Mouse (Mus musculus): ENCODE measurements around the gene Pitpnm1. TPM values are rescaled to one million over a fixed set of nuclear protein-coding genes. Genes with fewer than 3 reads are reported as not detected.

Gene Pitpnm1
- polyA plus RNA-seq, 1 experiment = 42.3 TPM

DNA sequence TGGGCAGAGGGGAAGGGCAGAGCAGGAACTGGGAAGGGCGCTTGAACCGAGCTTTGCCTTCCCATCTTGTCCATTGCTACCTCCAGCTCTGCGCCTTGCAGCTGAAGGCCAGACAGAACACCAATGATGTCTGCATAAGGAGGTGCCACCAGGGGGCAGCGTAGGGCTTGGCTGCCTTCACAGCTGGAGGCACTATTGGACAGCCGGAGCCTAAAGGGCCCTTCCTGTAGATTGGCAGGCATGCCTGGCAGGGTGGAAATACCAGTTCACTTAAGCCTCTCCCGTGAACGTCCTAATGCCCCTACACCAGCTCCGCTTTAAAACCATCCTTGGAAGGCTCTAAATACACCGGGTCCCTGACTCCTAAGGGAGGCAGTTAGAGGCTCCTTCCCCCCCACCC is 742 bp upstream of the Pitpnm1 start:
- no peak for TF ChIP-seq TCF12 (IDR thresholded peaks at IDR 0.05; ENCODE audit: insufficient read depth, poor library complexity, severe bottlenecking)
- peak; percentile 38 to 76 (median 50) for TF ChIP-seq MYOG (IDR thresholded peaks at IDR 0.05; ENCODE audit: control insufficient read depth in 1 of 3, insufficient read depth in 1 of 3, insufficient read length in 2 of 3, low read depth in 2 of 3)
- no peak for TF ChIP-seq REST (IDR thresholded peaks at IDR 0.05; ENCODE audit: insufficient read depth, insufficient read length)
- no peak for TF ChIP-seq CEBPB (IDR thresholded peaks at IDR 0.05; ENCODE audit: insufficient read depth, poor library complexity, severe bottlenecking)
- no peak for TF ChIP-seq E2F4 (IDR thresholded peaks at IDR 0.05; ENCODE audit: insufficient read depth)
- peak; percentile 45 for TF ChIP-seq POLR2A (IDR thresholded peaks at IDR 0.05; ENCODE audit: insufficient read length, low read depth)
- TF ChIP-seq USF1 (IDR thresholded peaks at IDR 0.05; ENCODE audit: low read depth) = no peak
- no peak for TF ChIP-seq MAX (IDR thresholded peaks at IDR 0.05; ENCODE audit: low read depth)
- TF ChIP-seq POLR2AphosphoS2 (IDR thresholded peaks at IDR 0.05; ENCODE audit: insufficient read length, low read depth) = no peak
- TF ChIP-seq SRF (IDR thresholded peaks at IDR 0.05; ENCODE audit: control insufficient read depth, insufficient read length, low read depth) = peak; percentile 13
- peak; percentile 65 to 91 (median 74) for TF ChIP-seq MYOD1 (IDR thresholded peaks at IDR 0.05; ENCODE audit: control insufficient read depth in 1 of 3, insufficient read length in 2 of 3, low read depth in 2 of 3)
- peak; percentile 19 for TF ChIP-seq TCF3 (IDR thresholded peaks at IDR 0.05; ENCODE audit: insufficient read length, low read depth)
- Histone ChIP-seq H3K27me3 (ENCODE audit: control insufficient read depth, insufficient read depth, insufficient read length) (no peaks in the 10 kb centered on the region), H3ac (ENCODE audit: control insufficient read depth, insufficient read length) (no peak overlapping the region), H3K79me2 (ENCODE audit: control insufficient read depth, insufficient read depth) (peaks cover 15% of the 10 kb centered on the region), H3K36me3 (ENCODE audit: control insufficient read depth, insufficient read depth) (no peaks in the 10 kb centered on the region), H3K4me3 (peak overlapping the region; percentile 57), H3K4me2 (ENCODE audit: low read depth) (peak overlapping the region; percentile 98)

DNA sequence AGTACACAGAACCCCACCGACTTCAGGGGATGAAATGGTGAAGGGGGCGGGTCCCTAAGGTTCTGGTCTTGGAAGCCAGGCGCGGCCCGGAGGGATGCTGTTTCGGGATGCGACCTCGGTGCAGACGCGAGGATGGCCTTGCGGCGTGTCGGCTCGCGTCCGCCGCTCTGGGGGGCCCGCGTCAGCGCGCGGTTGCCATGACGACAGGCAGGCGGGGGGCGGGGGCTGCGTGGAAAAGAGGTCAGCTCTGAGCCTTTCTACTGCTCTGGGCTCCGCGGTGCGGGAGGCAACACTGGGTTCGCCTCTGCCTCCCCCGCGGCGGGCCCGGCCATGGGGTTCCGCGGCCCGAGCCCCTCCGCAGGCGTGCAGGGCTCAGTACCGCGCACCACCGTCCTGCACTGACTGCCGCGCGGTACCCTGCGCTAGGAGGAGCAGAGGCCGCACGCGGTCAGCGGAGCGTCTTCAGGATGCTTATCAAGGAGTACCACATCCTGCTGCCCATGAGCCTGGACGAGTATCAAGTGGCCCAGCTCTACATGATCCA is 992 bp downstream of the Pitpnm1 start:
- H3ac ChIP-seq (ENCODE audit: control insufficient read depth, insufficient read length) = peak overlapping the region; percentile 59
- TF ChIP-seq MYOD1 (IDR thresholded peaks at IDR 0.05; ENCODE audit: control insufficient read depth in 1 of 3, insufficient read length in 2 of 3, low read depth in 2 of 3) (peak in 1 of 3 experiments; percentile 3), SRF (IDR thresholded peaks at IDR 0.05; ENCODE audit: control insufficient read depth, insufficient read length, low read depth) (no peak)
- no peaks in the 10 kb centered on the region for H3K27me3 ChIP-seq (ENCODE audit: control insufficient read depth, insufficient read depth, insufficient read length)
- peak overlapping the region; percentile 57 for H3K4me3 ChIP-seq
- H3K36me3 ChIP-seq (ENCODE audit: control insufficient read depth, insufficient read depth) = no peaks in the 10 kb centered on the region
- peaks cover 15% of the 10 kb centered on the region for H3K79me2 ChIP-seq (ENCODE audit: control insufficient read depth, insufficient read depth)
- peak overlapping the region; percentile 98 for H3K4me2 ChIP-seq (ENCODE audit: low read depth)

GRCm38 (mm10) chr19:4101466-4101865 is 1.7 kb downstream of the Pitpnm1 start:
- no peak for TF ChIP-seq E2F4 (IDR thresholded peaks at IDR 0.05; ENCODE audit: insufficient read depth)
- no peak for TF ChIP-seq TCF3 (IDR thresholded peaks at IDR 0.05; ENCODE audit: insufficient read length, low read depth)
- TF ChIP-seq MYOD1 (IDR thresholded peaks at IDR 0.05; ENCODE audit: control insufficient read depth in 1 of 3, insufficient read length in 2 of 3, low read depth in 2 of 3) = no peak
- no peak for TF ChIP-seq MYOG (IDR thresholded peaks at IDR 0.05; ENCODE audit: control insufficient read depth in 1 of 3, insufficient read depth in 1 of 3, insufficient read length in 2 of 3, low read depth in 2 of 3)
- no peak for TF ChIP-seq POLR2A (IDR thresholded peaks at IDR 0.05; ENCODE audit: insufficient read length, low read depth)
- no peak for TF ChIP-seq USF1 (IDR thresholded peaks at IDR 0.05; ENCODE audit: low read depth)
- Histone ChIP-seq H3K79me2 (ENCODE audit: control insufficient read depth, insufficient read depth) (peaks cover 15% of the 10 kb centered on the region), H3K4me2 (ENCODE audit: low read depth) (no peak overlapping the region), H3K27me3 (ENCODE audit: control insufficient read depth, insufficient read depth, insufficient read length) (no peaks in the 10 kb centered on the region), H3ac (ENCODE audit: control insufficient read depth, insufficient read length) (no peak overlapping the region), H3K4me3 (no peak overlapping the region), H3K36me3 (ENCODE audit: control insufficient read depth, insufficient read depth) (no peaks in the 10 kb centered on the region)

DNA sequence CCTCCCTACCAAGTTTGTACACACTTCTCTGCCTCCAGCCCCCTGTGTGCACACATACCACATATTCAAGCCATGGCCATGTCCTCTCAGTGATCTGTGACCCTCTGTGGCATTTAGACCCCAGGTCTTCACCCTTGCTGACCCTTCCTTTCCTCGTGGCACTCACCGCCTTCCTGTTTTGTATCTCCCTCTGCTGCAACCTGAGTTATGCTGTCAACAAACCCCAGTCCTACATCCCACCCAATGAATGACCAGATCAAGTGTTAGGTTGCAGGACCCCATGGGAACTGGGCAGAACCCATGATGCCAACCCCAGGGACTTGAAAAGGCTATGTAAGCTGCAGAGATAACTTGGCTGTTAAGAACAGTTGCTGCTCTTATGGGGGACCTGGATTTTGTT is 2.3 kb downstream of the Pitpnm1 start:
- Histone ChIP-seq H3K4me2 (ENCODE audit: low read depth) (no peak overlapping the region), H3K27me3 (ENCODE audit: control insufficient read depth, insufficient read depth, insufficient read length) (no peaks in the 10 kb centered on the region), H3K4me3 (no peak overlapping the region), H3K36me3 (ENCODE audit: control insufficient read depth, insufficient read depth) (no peaks in the 10 kb centered on the region), H3K79me2 (ENCODE audit: control insufficient read depth, insufficient read depth) (peaks cover 15% of the 10 kb centered on the region), H3ac (ENCODE audit: control insufficient read depth, insufficient read length) (no peak overlapping the region)
- TF ChIP-seq SRF (IDR thresholded peaks at IDR 0.05; ENCODE audit: control insufficient read depth, insufficient read length, low read depth) = no peak
- TF ChIP-seq TCF12 (IDR thresholded peaks at IDR 0.05; ENCODE audit: insufficient read depth, poor library complexity, severe bottlenecking) = no peak
- TF ChIP-seq CEBPB (IDR thresholded peaks at IDR 0.05; ENCODE audit: insufficient read depth, poor library complexity, severe bottlenecking) = no peak
- no peak for TF ChIP-seq E2F4 (IDR thresholded peaks at IDR 0.05; ENCODE audit: insufficient read depth)
- TF ChIP-seq USF1 (IDR thresholded peaks at IDR 0.05; ENCODE audit: low read depth) = no peak
- TF ChIP-seq POLR2AphosphoS2 (IDR thresholded peaks at IDR 0.05; ENCODE audit: insufficient read length, low read depth) = no peak
- no peak for TF ChIP-seq MAX (IDR thresholded peaks at IDR 0.05; ENCODE audit: low read depth)

DNA sequence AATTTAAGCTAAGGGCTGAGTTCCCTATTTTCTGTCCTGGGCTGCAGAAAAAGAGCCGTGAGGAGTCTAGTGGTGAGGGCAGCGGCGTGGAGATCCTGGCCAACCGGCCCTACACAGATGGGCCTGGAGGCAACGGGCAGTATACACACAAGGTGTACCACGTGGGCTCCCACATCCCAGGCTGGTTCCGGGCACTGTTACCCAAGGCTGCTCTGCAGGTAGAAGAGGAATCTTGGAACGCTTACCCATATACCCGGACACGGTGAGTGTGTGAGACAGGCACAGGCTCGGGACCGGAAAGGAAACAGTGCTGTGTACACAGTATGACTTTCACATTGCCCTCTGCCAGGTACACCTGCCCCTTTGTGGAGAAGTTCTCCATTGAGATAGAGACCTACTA is 2.8 kb downstream of the Pitpnm1 start:
- peaks cover 13% of the 10 kb centered on the region for H3K79me2 ChIP-seq (ENCODE audit: control insufficient read depth, insufficient read depth)
- no peak overlapping the region for H3ac ChIP-seq (ENCODE audit: control insufficient read depth, insufficient read length)
- TF ChIP-seq POLR2A (IDR thresholded peaks at IDR 0.05; ENCODE audit: insufficient read length, low read depth) = no peak
- no peak for TF ChIP-seq USF1 (IDR thresholded peaks at IDR 0.05; ENCODE audit: low read depth)
- no peak for TF ChIP-seq E2F4 (IDR thresholded peaks at IDR 0.05; ENCODE audit: insufficient read depth)
- no peak for TF ChIP-seq CEBPB (IDR thresholded peaks at IDR 0.05; ENCODE audit: insufficient read depth, poor library complexity, severe bottlenecking)
- no peak for TF ChIP-seq TCF12 (IDR thresholded peaks at IDR 0.05; ENCODE audit: insufficient read depth, poor library complexity, severe bottlenecking)
- no peaks in the 10 kb centered on the region for H3K27me3 ChIP-seq (ENCODE audit: control insufficient read depth, insufficient read depth, insufficient read length)
- no peak overlapping the region for H3K4me3 ChIP-seq
- H3K36me3 ChIP-seq (ENCODE audit: control insufficient read depth, insufficient read depth) = no peaks in the 10 kb centered on the region
- no peak overlapping the region for H3K4me2 ChIP-seq (ENCODE audit: low read depth)
